ENCODE assay signal across 8 mouse cellular contexts in genomic region chr8:70866001-70866520, GRCm38 (mm10). TPM values are rescaled to one million over a fixed set of nuclear protein-coding genes. Genes with fewer than 3 reads are reported as not detected.
DNase-seq lines count a peak whose midpoint lies in the region; ATAC-seq and TF ChIP-seq lines count a peak whose summit lies in the region.

No protein-coding gene starts in this region.

- peak; percentile 4; the same call in 1 of the 2 replicates for ATAC-seq in frontal cortex, adult (ENCODE audit: low TSS enrichment)
- ATAC-seq in liver, embryonic 11.5 days (replicated peaks; ENCODE audit: low FRiP score): peak; percentile 1; the same call in 1 of the 2 replicates
- ATAC-seq in stomach, postnatal 0 days (ENCODE audit: low FRiP score, low TSS enrichment): peak; percentile 4

- TF ChIP-seq POLR2A in thymus, adult 2 months (IDR thresholded peaks at IDR 0.05; ENCODE audit: control insufficient read depth, extremely low read depth, insufficient read depth, low read length, poor library complexity): no peak

- H3K9ac ChIP-seq in liver, embryonic 11.5 days (ENCODE audit: low read depth, low read length): peak overlapping the region; percentile 42
- H3K9ac ChIP-seq in stomach, postnatal 0 days (ENCODE audit: low read length): peak overlapping the region; percentile 35

- H3K4me1 ChIP-seq in thymus, adult 2 months (replicated peaks; ENCODE audit: control insufficient read depth, insufficient read depth, low read length): peaks cover 44% of the 10 kb centered on the region
- peaks cover 45% of the 10 kb centered on the region for H3K4me1 ChIP-seq in liver, embryonic 11.5 days (replicated peaks; ENCODE audit: control insufficient read depth, insufficient read depth, low read length)
- peaks cover 8% of the 10 kb centered on the region for H3K4me1 ChIP-seq in stomach, postnatal 0 days (replicated peaks; ENCODE audit: control insufficient read depth, insufficient read depth)

- 15% methylated on average over 12 of the region's 12 CpGs for whole genome bisulfite sequencing in thymus, adult 2 months
- WGBS in liver, embryonic 11.5 days: 8% methylated on average over 12 of the region's 12 CpGs
- WGBS in stomach, postnatal 0 days: 3% methylated on average over 12 of the region's 12 CpGs

- H3K4me2 ChIP-seq in liver, embryonic 11.5 days: peak overlapping the region; percentile 84
- H3K4me2 ChIP-seq in stomach, postnatal 0 days (replicated peaks; ENCODE audit: low read depth): peak overlapping the region; percentile 66

- peak overlapping the region; percentile 14 for H3K4me3 ChIP-seq in thymus, adult 2 months (ENCODE audit: control insufficient read depth, insufficient read depth, low read length)
- peak overlapping the region; percentile 50 for H3K4me3 ChIP-seq in liver, embryonic 11.5 days (ENCODE audit: low read depth, low read length)
- H3K4me3 ChIP-seq in stomach, postnatal 0 days (ENCODE audit: low read depth, low read length): peak overlapping the region; percentile 68

- TF ChIP-seq CTCF in thymus, adult 2 months (IDR thresholded peaks at IDR 0.05; ENCODE audit: borderline replicate concordance, control insufficient read depth, extremely low read depth, insufficient read depth, low read length, poor library complexity): no peak
- no peak for TF ChIP-seq CTCF in stomach, postnatal 0 days (IDR thresholded peaks at IDR 0.05; ENCODE audit: low read depth)

- no peaks in the 10 kb centered on the region for H3K9me3 ChIP-seq in liver, embryonic 11.5 days (ENCODE audit: control insufficient read depth, low read length)
- no peaks in the 10 kb centered on the region for H3K9me3 ChIP-seq in stomach, postnatal 0 days (ENCODE audit: control insufficient read depth, low read length)

- H3K36me3 ChIP-seq in thymus, adult 2 months (ENCODE audit: control insufficient read depth, insufficient read depth, low read length): no peaks in the 10 kb centered on the region
- no peaks in the 10 kb centered on the region; the same call in 1 of the 2 replicates for H3K36me3 ChIP-seq in liver, embryonic 11.5 days (ENCODE audit: control insufficient read depth, insufficient read depth, low read length)
- H3K36me3 ChIP-seq in stomach, postnatal 0 days (ENCODE audit: control insufficient read depth, insufficient read depth, low read length): 0 out of 2 replicates have a peak, but pooled peaks cover 2% of the 10 kb centered on the region

- no peak for TF ChIP-seq EP300 in stomach, postnatal 0 days (optimal IDR thresholded peaks at IDR 0.05)

- H3K27ac ChIP-seq in thymus, adult 2 months (ENCODE audit: control insufficient read depth, insufficient read depth, low read length): no peak overlapping the region
- peak overlapping the region; percentile 39; the same call in 1 of the 2 replicates for H3K27ac ChIP-seq in liver, embryonic 11.5 days (ENCODE audit: low read depth, low read length)
- peak overlapping the region; percentile 74; the same call in 1 of the 2 replicates for H3K27ac ChIP-seq in stomach, postnatal 0 days (replicated peaks)

- no peak for DNase-seq in frontal cortex, postnatal 36 days (ENCODE audit: low spot score in 2 of 2)
- no peak for DNase-seq in thymus, adult 2 months
- DNase-seq in thymus, postnatal 25 days: no peak
- DNase-seq in liver, embryonic 11.5 days (ENCODE audit: low spot score): no peak
- no peak for DNase-seq in stomach, postnatal 0 days (ENCODE audit: low spot score)
- DNase-seq in kidney, postnatal 14 days: no peak
- DNase-seq in urinary bladder, adult 18-20 months (ENCODE audit: low spot score in 2 of 2): no peak

- H3K27me3 ChIP-seq in thymus, adult 2 months (ENCODE audit: control insufficient read depth, insufficient read depth, low read length): peaks cover 26% of the 10 kb centered on the region
- peaks cover 40% of the 10 kb centered on the region for H3K27me3 ChIP-seq in liver, embryonic 11.5 days (replicated peaks; ENCODE audit: control insufficient read depth, insufficient read depth, low read length)
- peaks cover 8% of the 10 kb centered on the region; the same call in 1 of the 2 replicates for H3K27me3 ChIP-seq in stomach, postnatal 0 days (ENCODE audit: control insufficient read depth, insufficient read depth, low read length)

RNA-seq across cellular contexts. Expression of gene Kcnn1, which starts 3.0 kb away (rescaled TPM):
- polyA plus RNA-seq in thymus, adult 2 months (2012; rRNA removed): 4.2 and 6.4 TPM in 2 replicates
- 0.47 and 0.73 TPM in 2 replicates for polyA plus RNA-seq in liver, embryonic 11.5 days (2014; fragmentation: Nextera tagmentation; extraction: Ambion mirVana)
- 0.64 and 0.72 TPM in 2 replicates for polyA plus RNA-seq in stomach, postnatal 0 days (2015; fragmentation: Nextera tagmentation; extraction: Ambion mirVana)

RNA-seq across cellular contexts. Expression of gene Ccdc124, which starts 7.7 kb away (rescaled TPM):
- polyA plus RNA-seq in thymus, adult 2 months (2012; rRNA removed): 51.8 and 53.4 TPM in 2 replicates
- 110 and 112 TPM in 2 replicates for polyA plus RNA-seq in liver, embryonic 11.5 days (2014; fragmentation: Nextera tagmentation; extraction: Ambion mirVana)
- 73.2 and 74.1 TPM in 2 replicates for polyA plus RNA-seq in stomach, postnatal 0 days (2015; fragmentation: Nextera tagmentation; extraction: Ambion mirVana)

RNA-seq across cellular contexts. Expression of gene Slc5a5, which starts 26.5 kb away (rescaled TPM):
- polyA plus RNA-seq in thymus, adult 2 months (2012; rRNA removed): 0.80 and 1.4 TPM in 2 replicates
- polyA plus RNA-seq in liver, embryonic 11.5 days (2014; fragmentation: Nextera tagmentation; extraction: Ambion mirVana): 0.18 and 0.34 TPM in 2 replicates
- polyA plus RNA-seq in stomach, postnatal 0 days (2015; fragmentation: Nextera tagmentation; extraction: Ambion mirVana): 42.8 and 58.5 TPM in 2 replicates

RNA-seq across cellular contexts. Expression of gene Arrdc2, which starts 26.5 kb away (rescaled TPM):
- polyA plus RNA-seq in thymus, adult 2 months (2012; rRNA removed): 75.4 and 77.4 TPM in 2 replicates
- polyA plus RNA-seq in liver, embryonic 11.5 days (2014; fragmentation: Nextera tagmentation; extraction: Ambion mirVana): 13.4 and 14.5 TPM in 2 replicates
- 6.6 and 6.8 TPM in 2 replicates for polyA plus RNA-seq in stomach, postnatal 0 days (2015; fragmentation: Nextera tagmentation; extraction: Ambion mirVana)

RNA-seq across cellular contexts. Expression of gene Rpl18a, which starts 31.2 kb away (rescaled TPM):
- 7,420 and 8,337 TPM in 2 replicates for polyA plus RNA-seq in thymus, adult 2 months (2012; rRNA removed)
- polyA plus RNA-seq in liver, embryonic 11.5 days (2014; fragmentation: Nextera tagmentation; extraction: Ambion mirVana): 3,876 and 4,144 TPM in 2 replicates
- polyA plus RNA-seq in stomach, postnatal 0 days (2015; fragmentation: Nextera tagmentation; extraction: Ambion mirVana): 4,207 and 4,214 TPM in 2 replicates

Comparison
In these comparisons a context has a peak if more than half of its experiments do, and no peak if none do; other contexts are left out.
1. H3K4me3 ChIP-seq: peak in every context shown above with its lines; median percentile 68 in stomach, postnatal 0 days; 50 in liver, embryonic 11.5 days; 14 in thymus, adult 2 months.
2. RNA of gene Slc5a5, which starts 26.5 kb away (polyA plus RNA-seq): 42.8 to 58.5 TPM in stomach, postnatal 0 days; 0.80 to 1.4 TPM in thymus, adult 2 months and 0.18 to 0.34 TPM in liver, embryonic 11.5 days; every median in the first group is over 10 times any median in the second.
3. Peak in every context shown above with its lines, with median percentiles within 50 percentile points of each other: ATAC-seq.